Mouse (Mus musculus) intestine, embryonic 15.5 days (tissue): Measurements from ENCODE around the gene Secisbp2. TPM values are rescaled to one million over a fixed set of nuclear protein-coding genes. Genes with fewer than 3 reads are reported as not detected.
"Not testable (repeated sequence)": the region's sequence is repeated elsewhere in the genome, so short reads cannot be mapped to it uniquely, and the experiment has no call there.

Experiments used
- ATAC-seq: fragments of 200-750 bp; cut with Nextera tagmentation; 2 replicates; pipeline ENCODE4 v1.8.0; 2017; ENCODE audit warnings: moderate TSS enrichment, moderate library complexity
- H3K27ac ChIP-seq: fragments of 300-500 bp; sonication (generic); 2 replicates; pipeline ENCODE4 v1.5.1; 2015; ENCODE audit warnings: mild to moderate bottlenecking, inconsistent platforms
- H3K27me3 ChIP-seq: fragments of 300-500 bp; sonication (generic); replicated peaks from 2 replicates; pipeline ENCODE4 v1.6.1; 2015; ENCODE audit warnings: inconsistent platforms
- H3K36me3 ChIP-seq: fragments of 300-500 bp; sonication (generic); 2 replicates; pipeline ENCODE4 v1.6.1; 2015; ENCODE audit warnings: inconsistent platforms
- H3K4me1 ChIP-seq: fragments of 300-500 bp; sonication (generic); replicated peaks from 2 replicates; pipeline ENCODE4 v1.6.1; 2015; ENCODE audit warnings: inconsistent platforms
- H3K4me2 ChIP-seq: fragments of 300-500 bp; sonication (generic); replicated peaks from 2 replicates; pipeline ENCODE4 v1.6.1; 2015; ENCODE audit warnings: mild to moderate bottlenecking, inconsistent platforms
- H3K4me3 ChIP-seq: fragments of 300-500 bp; sonication (generic); replicated peaks from 2 replicates; pipeline ENCODE4 v1.5.1; 2015; ENCODE audit warnings: inconsistent platforms
- H3K9ac ChIP-seq: fragments of 300-500 bp; sonication (generic); 2 replicates; pipeline ENCODE4 v1.6.1; 2015; ENCODE audit warnings: inconsistent platforms
- H3K9me3 ChIP-seq: fragments of 300-500 bp; sonication (generic); 2 replicates; pipeline ENCODE4 v1.6.1; 2016; ENCODE audit warnings: inconsistent platforms
- WGBS: fragments of 180-500 bp; shearing (Covaris S2); methylation state at CpG from one replicate; pipeline ENCODE4 v1.1.7; 2015; 5-methylcytosine and 5-hydroxymethylcytosine counted together
- polyA plus RNA-seq: library from polyadenylated mRNA; unstranded; fragments of >200 nt; fragmentation: Nextera tagmentation; extraction: Ambion mirVana; gene quantifications from 2 replicates; pipeline ENCODE4 v1.2.1, GENCODE M21; 2015

The Secisbp2 gene
- polyA plus RNA-seq, 1 experiment from 2014 or later, result 28.0 TPM

GRCm38 (mm10) chr13:51622626-51623025 lies 28.9 kb upstream of the Secisbp2 start:
- H3K4me2 ChIP-seq, result no peak overlapping the region
- no peaks in the 10 kb centered on the region for H3K27me3 ChIP-seq
- no peak overlapping the region for H3K4me3 ChIP-seq
- H3K36me3 ChIP-seq, result no peaks in the 10 kb centered on the region
- no peaks in the 10 kb centered on the region for H3K9me3 ChIP-seq
- H3K9ac ChIP-seq, result no peak overlapping the region
- no peak for ATAC-seq
- no peak overlapping the region for H3K27ac ChIP-seq
- WGBS, result 92% methylated on average over 5 of the region's 5 CpGs
- no peaks in the 10 kb centered on the region for H3K4me1 ChIP-seq

GRCm38 (mm10) chr13:51623678-51624077 lies 27.8 kb upstream of the Secisbp2 start:
- H3K9ac ChIP-seq, result no peak overlapping the region
- no peaks in the 10 kb centered on the region for H3K27me3 ChIP-seq

DNA sequence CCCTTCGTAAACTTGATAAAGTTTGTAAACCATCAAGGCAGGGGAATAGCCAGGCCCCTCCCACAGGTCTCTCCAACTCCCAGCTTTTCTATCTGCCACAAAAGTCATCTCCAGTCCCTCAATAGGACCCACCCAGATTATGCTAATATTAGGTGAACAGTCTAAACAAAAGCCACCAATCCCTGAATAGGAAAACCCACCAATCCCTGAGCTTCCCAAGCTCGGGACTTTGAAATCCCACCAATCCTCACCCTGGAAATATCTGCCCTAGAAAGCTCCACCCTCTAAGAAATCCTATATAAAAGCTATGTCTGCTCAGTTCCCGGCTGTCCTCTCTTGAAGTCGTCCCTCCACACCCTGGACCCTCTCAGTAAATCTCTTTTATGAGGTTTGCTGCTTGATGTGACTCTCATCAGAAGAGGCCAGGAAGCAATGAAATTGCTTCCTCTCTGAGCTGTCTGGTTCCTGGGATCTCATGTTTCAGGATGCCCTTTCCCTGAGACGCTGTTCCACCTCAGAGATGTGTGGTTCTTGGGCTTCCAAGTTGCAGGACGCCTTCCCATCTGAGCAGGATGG lies 23.1 kb upstream of the Secisbp2 start:
- Histone ChIP-seq H3K9ac (no peak overlapping the region), H3K27me3 (no peaks in the 10 kb centered on the region), H3K36me3 (no peaks in the 10 kb centered on the region), H3K9me3 (no peaks in the 10 kb centered on the region), H3K27ac (no peak overlapping the region), H3K4me3 (no peak overlapping the region), H3K4me1 (no peaks in the 10 kb centered on the region), H3K4me2 (no peak overlapping the region)
- 73% methylated on average over 6 of the region's 6 CpGs for WGBS
- ATAC-seq, result no peak

More at GRCm38 (mm10) chr13:51623678-51624077, 27.8 kb upstream of the Secisbp2 start:
- 76% methylated on average over 2 of the region's 2 CpGs for WGBS
- Histone ChIP-seq H3K4me1 (no peaks in the 10 kb centered on the region), H3K9me3 (no peaks in the 10 kb centered on the region), H3K36me3 (no peaks in the 10 kb centered on the region), H3K27ac (no peak overlapping the region), H3K4me3 (no peak overlapping the region), H3K4me2 (no peak overlapping the region)
- no peak for ATAC-seq

- Histone ChIP-seq H3K9me3 (no peaks in the 10 kb centered on the region), H3K4me1 (no peaks in the 10 kb centered on the region), H3K9ac (no peak overlapping the region), H3K27me3 (no peaks in the 10 kb centered on the region), H3K27ac (no peak overlapping the region), H3K36me3 (no peaks in the 10 kb centered on the region), H3K4me3 (no peak overlapping the region), H3K4me2 (no peak overlapping the region)
- no peak for ATAC-seq
- 78% methylated on average over 15 of the region's 15 CpGs for WGBS
Observed at GRCm38 (mm10) chr13:51631354-51631992, 20.0 kb upstream of the Secisbp2 start.

GRCm38 (mm10) chr13:51632560-51633218 lies 18.8 kb upstream of the Secisbp2 start:
- H3K9me3 ChIP-seq, result no peaks in the 10 kb centered on the region
- no peaks in the 10 kb centered on the region for H3K4me1 ChIP-seq
- no peaks in the 10 kb centered on the region for H3K36me3 ChIP-seq
- H3K4me2 ChIP-seq, result no peak overlapping the region
- H3K9ac ChIP-seq, result no peak overlapping the region
- 81% methylated on average over 5 of the region's 5 CpGs for WGBS
- no peaks in the 10 kb centered on the region for H3K27me3 ChIP-seq
- H3K27ac ChIP-seq, result no peak overlapping the region
- H3K4me3 ChIP-seq, result no peak overlapping the region
- ATAC-seq, result no peak

DNA sequence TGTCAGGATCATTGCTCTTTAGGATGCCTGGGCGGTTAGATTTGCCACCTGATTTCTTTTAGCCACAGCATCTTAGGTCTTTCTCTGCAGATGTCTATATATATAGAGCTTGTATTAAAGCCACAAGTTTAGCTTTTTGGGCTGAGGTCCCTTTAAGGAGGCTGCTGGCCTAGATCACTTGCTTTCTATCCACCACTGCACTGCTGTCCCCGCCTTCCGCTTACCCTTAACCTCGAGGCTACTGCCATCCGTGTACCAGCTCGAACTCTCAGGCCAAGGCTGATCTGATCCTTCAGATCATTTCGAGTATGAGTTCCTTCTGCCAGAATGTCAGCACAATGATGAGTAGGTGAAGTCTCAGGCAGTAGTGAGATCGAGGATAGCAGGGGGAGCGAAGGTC lies 16.1 kb upstream of the Secisbp2 start:
- H3K27me3 ChIP-seq, H3K4me2 ChIP-seq, H3K27ac ChIP-seq, ATAC-seq, H3K9ac ChIP-seq, H3K4me1 ChIP-seq, H3K4me3 ChIP-seq, H3K9me3 ChIP-seq, H3K36me3 ChIP-seq: not testable (repeated sequence)
- WGBS, result 51% methylated on average over 5 of the region's 9 CpGs

- Histone ChIP-seq H3K4me1 (no peaks in the 10 kb centered on the region), H3K4me3 (no peak overlapping the region), H3K27me3 (no peaks in the 10 kb centered on the region), H3K9me3 (no peaks in the 10 kb centered on the region), H3K4me2 (no peak overlapping the region), H3K27ac (no peak overlapping the region), H3K36me3 (no peaks in the 10 kb centered on the region), H3K9ac (no peak overlapping the region)
- 75% methylated on average over 4 of the region's 4 CpGs for WGBS
- ATAC-seq, result no peak
Observed at GRCm38 (mm10) chr13:51638958-51639357, 12.5 kb upstream of the Secisbp2 start.

- 84% methylated on average over 3 of the region's 3 CpGs for WGBS
- no peaks in the 10 kb centered on the region for H3K36me3 ChIP-seq
- no peak for ATAC-seq
Observed at GRCm38 (mm10) chr13:51641424-51641823, 10.1 kb upstream of the Secisbp2 start.

DNA sequence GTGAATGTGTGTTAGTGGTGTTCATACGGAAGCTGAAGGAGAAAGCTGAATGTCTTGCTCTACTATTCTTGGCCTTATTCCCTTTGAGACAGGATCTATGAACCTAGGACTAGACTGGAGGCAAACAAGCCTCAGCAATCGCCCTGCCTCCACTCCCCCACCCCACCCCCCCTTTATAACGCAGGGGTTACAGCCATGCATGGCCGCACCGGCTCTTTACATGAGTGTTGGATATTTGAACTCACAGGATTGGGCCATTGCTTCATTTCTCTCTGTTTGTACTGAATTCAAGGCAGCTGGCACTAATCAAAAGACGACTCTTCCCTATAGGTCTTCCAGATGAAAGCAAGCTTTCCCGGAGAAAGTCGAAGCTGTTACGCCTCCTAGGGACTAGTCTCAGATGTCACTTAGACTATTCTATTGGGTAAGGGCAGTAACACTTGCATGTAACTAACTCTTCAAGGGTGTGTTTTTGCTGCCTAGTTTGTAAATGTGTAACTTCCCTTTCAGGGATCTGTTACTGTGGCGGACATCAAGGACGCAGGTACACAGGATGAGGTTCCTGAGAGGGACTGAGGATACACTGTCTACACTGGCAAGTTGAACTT lies 9.2 kb upstream of the Secisbp2 start:
- Histone ChIP-seq H3K9me3 (no peaks in the 10 kb centered on the region), H3K9ac (no peak overlapping the region), H3K4me3 (no peak overlapping the region), H3K4me2 (peak overlapping the region; percentile 16), H3K4me1 (0 out of 2 replicates have a peak, but pooled peaks cover 4% of the 10 kb centered on the region), H3K27me3 (no peaks in the 10 kb centered on the region), H3K36me3 (no peaks in the 10 kb centered on the region), H3K27ac (no peak overlapping the region; the same call in 1 of the 2 replicates)
- 29% methylated on average over 11 of the region's 11 CpGs for WGBS
- no peak for ATAC-seq

More at GRCm38 (mm10) chr13:51641424-51641823, 10.1 kb upstream of the Secisbp2 start:
- Histone ChIP-seq H3K27me3 (no peaks in the 10 kb centered on the region), H3K4me2 (no peak overlapping the region), H3K27ac (no peak overlapping the region), H3K9ac (no peak overlapping the region), H3K4me3 (no peak overlapping the region), H3K9me3 (no peaks in the 10 kb centered on the region), H3K4me1 (no peaks in the 10 kb centered on the region)

GRCm38 (mm10) chr13:51643924-51644828 lies 7.3 kb upstream of the Secisbp2 start:
- 44% methylated on average over 20 of the region's 20 CpGs for WGBS
- Histone ChIP-seq H3K9ac (peak overlapping the region; percentile 44), H3K4me2 (peak overlapping the region; percentile 63), H3K9me3 (no peaks in the 10 kb centered on the region), H3K27ac (peak overlapping the region; percentile 81), H3K4me3 (peak overlapping the region; percentile 81), H3K4me1 (0 out of 2 replicates have a peak, but pooled peaks cover 7% of the 10 kb centered on the region), H3K36me3 (no peaks in the 10 kb centered on the region), H3K27me3 (no peaks in the 10 kb centered on the region)
- ATAC-seq, result peak; percentile 8

GRCm38 (mm10) chr13:51644829-51645789 lies 6.4 kb upstream of the Secisbp2 start, which contains the start of gene Cks2:
Gene Cks2 (plus strand): TSS chr13:51645232.
- peak; percentile 97 for ATAC-seq
- Histone ChIP-seq H3K36me3 (no peaks in the 10 kb centered on the region), H3K4me2 (peak within 1 kb of the TSS; percentile 63), H3K9me3 (no peaks in the 10 kb centered on the region), H3K27ac (peak within 1 kb of the TSS; percentile 89), H3K27me3 (no peaks in the 10 kb centered on the region), H3K4me1 (0 out of 2 replicates have a peak, but pooled peaks cover 7% of the 10 kb centered on the region), H3K9ac (peak within 1 kb of the TSS; percentile 80), H3K4me3 (peak within 1 kb of the TSS; percentile 81)
- WGBS, result under 1% methylated on average over 83 of the region's 83 CpGs
